Mouse (Mus musculus) frontal cortex, adult (tissue): ENCODE measurements around the gene Ugt1a9.
"Not testable (repeated sequence)": the region's sequence is repeated elsewhere in the genome, so short reads cannot be mapped to it uniquely, and the experiment has no call there.

ENCODE experiments used
- ATAC-seq: cut with Nextera tagmentation; 2 replicates; pipeline ENCODE4 v1.9.2; 2017; ENCODE audit warnings: mild to moderate bottlenecking, moderate library complexity, mixed read lengths; ENCODE audit not compliant: low TSS enrichment

Gene Ugt1a9

DNA sequence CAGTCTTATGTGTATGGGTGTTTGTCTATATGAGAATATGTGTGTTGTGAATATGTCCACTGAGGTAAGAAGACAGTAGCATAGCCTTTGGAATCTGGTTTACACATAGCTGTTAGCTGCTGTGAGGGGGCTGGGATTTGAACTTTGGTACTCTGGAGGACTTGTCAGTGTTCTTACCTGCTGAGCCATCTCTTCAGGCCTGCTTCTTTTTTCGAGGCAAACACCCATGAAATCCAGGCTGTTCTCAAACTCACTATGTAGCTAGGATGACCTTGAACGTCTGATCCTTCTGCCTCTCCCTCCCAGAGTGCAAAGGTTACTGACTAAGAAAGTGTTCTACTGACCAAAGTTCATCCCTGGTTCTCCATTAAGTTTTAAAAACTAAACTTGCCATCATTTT, 35.1 kb downstream of the Ugt1a9 start:
- ATAC-seq, result no peak

DNA sequence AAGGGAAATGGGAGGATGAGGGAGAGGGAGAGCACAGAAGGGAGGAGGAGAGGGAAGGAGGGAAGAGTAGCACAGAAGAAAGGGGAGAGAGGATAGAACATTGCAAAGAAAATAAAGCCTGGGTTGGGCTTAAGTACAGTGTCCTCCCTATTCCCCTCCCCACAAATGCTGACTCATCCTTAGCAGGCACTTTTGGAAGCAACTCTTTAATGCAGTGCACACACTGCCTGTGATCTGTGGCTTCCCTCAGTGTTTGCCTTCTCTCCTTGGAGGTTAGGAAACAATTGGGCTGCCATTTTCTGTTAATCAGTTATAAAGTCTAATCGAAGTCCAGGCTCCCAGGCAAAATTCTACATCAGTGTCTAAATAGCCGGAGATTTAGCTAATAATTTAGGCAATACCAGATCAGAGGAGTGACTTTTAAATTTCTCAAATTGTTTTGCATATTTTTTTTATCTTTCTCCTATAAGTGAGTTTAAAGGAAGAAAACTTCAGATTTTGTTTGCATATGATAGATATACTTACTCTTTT, 38.5 kb downstream of the Ugt1a9 start:
- not testable (repeated sequence) for ATAC-seq

DNA sequence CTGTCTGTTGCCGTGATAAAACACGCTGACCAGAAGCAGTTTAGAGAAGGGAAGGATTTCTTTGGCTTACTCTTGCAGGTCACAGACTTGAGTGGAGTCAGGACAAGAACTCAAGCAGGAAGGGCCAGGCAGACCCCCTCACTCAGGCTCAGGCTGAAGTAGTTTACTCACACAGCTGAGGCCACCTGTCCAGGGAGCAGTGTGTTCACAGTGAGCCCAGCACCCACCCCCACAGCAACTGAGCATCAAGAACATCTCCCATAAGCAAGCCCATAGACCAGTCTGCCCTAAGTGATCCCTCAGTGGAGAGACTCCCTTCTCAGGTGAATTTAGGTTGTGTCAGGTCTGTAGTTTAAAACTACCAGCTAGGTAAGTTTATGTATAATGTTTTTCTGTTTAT, 39.0 kb downstream of the Ugt1a9 start:
- not testable (repeated sequence) for ATAC-seq

DNA sequence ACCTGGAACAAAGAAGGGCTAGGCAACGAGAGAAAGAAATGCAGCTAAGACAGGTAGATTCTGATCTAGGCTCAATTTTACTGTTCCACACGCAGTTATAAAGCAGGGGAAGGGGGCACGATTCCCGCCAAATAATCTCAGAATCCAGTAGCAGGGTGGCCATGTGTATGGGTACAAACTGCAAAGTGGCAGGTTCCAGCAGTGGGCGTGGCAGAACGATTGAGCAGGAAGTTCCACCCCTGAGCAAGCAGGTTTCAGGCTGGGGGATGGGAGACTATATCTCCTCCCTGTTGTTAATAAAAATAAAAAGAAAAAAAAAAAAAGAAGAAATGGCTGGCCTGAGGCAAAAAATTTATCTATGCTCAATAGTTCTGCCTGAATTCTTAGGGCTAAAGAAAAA, 42.2 kb downstream of the Ugt1a9 start:
- ATAC-seq, result not testable (repeated sequence)

DNA sequence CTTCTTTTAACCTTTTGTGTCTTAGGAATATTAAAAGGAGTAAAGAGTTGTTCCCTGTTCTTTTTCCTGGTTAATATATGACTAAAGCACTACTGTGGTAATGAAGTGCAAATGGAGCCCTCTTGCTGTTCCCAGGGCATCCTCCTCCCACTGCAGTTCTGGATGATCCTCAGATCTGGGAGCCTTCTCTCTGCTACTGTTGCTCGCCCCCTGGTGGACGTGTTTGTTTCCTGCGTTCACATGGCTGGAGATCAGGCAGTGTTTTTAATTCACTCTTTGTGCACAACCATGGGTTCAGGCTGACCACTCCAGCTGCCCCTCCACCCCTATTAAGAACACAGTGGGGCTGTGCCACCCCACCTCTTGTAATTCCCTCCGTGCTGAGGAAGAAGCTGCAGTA, 50.0 kb downstream of the Ugt1a9 start:
- ATAC-seq, result peak; percentile 84

DNA sequence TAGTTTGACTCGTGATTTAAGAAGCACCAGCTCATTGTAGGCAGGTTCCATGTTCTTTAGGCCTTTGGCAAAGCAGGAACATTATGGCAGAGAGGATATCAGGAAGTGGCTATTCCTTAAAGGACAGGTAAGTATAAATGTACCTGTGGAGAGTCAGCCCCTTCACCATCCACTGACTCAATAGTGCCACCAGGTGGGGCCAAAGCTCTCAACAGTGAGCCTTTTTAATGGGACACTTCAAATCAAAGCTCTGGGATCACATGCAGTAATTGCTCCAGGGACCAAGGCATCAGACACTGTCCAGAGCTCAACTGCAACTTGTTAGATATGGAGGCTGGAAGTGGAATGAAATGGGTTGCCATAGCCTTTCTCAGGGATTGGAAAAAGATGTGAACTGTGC, 50.9 kb downstream of the Ugt1a9 start:
- not testable (repeated sequence) for ATAC-seq

DNA sequence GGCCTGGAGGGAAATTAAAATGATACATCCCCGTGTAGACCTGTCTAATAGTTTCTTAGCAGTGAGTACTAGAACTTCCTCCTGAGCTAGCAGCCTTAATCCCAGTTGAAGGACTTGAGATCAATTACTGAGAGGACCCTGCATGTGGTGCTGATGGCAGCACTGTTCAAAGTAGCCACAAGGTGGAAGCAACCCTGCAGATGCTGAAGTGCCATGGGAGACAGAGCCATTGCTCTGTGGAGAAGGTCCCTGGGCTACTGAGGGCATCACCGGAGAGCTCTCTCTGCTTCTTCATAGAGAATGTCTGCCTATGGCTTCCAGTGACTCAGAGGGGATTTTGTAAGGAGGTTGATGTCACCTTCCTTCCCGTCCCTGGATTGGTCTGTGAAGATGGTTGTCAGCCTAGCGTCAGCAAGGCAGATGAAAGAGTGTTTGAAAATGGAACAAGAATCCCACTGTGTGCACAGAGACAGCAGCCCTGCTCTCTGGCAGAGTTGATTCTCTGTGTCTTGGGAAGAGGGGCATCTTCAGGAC, 55.3 kb downstream of the Ugt1a9 start:
- ATAC-seq, result not testable (repeated sequence)

DNA sequence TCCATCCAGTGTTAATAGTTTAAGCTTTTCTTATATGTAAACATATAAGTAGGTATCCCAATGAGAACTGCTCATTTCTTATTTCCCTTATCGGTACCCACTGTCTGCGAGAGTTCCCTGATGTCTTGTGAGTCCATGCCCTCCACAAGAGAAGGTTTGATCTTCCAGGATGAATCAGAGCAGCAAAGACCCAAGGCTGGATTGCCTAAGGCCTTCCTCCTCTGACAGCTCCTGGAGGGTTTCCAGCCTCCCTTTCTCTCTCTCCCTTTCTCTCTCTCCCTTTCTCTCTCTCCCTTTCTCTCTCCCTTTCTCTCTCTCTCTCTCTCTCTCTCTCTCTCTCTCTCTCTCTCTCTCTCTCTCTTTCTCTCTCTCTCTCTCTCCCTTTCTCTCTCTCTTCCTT, 58.5 kb downstream of the Ugt1a9 start:
- ATAC-seq, result not testable (repeated sequence)

DNA sequence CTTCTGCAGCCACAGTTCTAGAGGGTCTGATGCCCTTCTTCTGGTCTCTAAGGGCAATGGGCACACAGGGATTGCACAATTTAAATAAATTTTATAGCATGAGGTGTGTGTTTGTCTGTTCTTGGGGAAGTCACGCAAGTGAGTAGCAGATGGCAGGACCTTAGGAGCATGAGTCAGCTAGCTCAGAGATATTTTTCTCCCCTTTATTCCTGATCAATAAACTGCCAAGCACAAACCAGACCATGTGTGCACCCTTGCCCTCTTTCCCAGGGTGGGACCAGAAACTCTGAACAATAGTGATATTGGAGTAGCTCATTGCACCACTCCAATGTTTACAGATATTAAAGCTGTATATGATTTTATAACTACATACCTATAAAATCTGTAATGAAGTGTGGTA, 59.6 kb downstream of the Ugt1a9 start:
- not testable (repeated sequence) for ATAC-seq

DNA sequence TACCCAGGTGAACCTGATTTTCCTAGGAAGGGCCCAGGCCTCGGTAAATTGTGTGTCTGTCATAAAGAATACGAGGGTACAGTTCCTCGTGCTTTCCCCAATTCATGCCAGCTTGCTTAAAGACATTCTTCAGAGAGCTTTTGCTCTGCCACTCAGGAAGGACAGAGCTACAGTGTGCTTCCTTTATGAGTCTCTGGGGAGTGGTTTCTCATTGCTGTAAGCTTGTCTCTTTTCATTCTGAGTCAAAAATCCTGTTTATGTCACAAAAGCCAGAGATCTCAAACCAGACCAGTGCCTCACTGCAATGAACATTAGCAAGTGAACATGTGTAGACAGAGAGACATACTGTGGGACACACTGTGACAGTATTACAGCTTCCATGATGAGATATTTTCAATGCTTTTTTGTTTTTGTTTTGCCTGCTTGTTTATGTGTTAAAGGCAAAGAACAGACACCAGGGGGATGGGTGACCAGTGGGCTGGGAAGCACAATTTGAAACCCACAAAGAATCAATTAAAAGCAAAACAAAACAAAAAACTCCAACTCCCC, 63.4 kb downstream of the Ugt1a9 start:
- ATAC-seq, result no peak

DNA sequence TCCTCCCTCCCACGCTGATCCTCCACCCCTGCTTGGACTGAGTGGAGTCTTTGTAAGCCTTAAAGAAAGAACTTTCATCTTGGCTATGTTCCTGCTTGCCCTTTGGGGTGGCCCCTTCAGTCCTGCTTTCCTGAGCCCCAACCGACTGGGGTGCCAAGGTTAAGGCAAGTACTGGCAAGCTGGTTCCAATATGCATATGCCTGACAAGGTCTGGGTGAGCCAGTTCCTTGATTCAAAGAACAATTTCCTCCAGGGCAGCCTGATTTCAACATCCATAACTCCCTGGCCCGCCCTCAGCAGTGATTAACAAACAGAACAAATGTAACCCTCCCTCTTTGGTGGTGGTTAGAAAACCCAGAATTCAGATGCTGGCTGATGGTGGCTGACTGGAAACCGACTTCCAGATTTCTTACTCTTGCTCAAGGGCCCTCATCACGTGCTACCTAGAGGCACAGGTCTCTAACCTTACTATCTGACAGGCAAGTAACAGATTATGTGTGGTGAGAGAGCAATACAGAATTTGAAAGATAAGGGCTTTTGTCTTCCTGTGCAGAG, 63.9 kb downstream of the Ugt1a9 start, which contains the start of gene Ugt1a6a:
Gene Ugt1a6a, plus strand, starts transcription at position 353 of the 555 bp plus-strand sequence.
- not testable (repeated sequence) for ATAC-seq

DNA sequence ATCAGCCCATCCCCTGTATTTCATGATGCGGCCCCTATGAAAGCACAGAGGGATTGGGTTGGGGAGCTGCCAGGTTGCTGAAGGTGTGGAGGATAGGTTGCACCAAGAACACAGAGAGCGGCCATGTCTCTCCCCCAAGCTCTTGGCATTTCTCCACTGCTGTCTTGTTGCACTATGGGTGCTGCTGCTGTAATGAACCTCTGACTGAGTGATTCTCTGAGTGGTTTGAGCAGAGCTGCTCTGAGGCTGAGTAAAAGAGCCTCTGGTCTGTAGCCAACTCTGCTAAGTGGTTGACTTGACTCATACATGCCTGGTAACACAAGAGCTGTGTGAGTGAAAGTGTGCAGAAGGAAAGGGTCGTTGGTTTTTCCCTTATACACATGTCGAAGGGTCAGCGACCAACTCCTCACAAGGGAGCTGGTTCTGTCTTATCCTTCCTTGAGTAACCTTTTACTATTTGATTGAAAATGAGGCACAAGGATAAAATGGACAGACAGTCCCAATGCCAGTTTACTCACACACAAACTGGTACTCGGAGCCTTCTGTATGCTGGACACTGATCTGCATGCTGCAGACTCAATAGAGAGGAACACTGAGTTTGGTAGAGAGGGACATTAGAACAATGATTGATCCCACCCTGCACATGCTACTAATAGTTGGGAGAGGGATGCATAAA, 64.8 kb downstream of the Ugt1a9 start:
- ATAC-seq, result not testable (repeated sequence)

DNA sequence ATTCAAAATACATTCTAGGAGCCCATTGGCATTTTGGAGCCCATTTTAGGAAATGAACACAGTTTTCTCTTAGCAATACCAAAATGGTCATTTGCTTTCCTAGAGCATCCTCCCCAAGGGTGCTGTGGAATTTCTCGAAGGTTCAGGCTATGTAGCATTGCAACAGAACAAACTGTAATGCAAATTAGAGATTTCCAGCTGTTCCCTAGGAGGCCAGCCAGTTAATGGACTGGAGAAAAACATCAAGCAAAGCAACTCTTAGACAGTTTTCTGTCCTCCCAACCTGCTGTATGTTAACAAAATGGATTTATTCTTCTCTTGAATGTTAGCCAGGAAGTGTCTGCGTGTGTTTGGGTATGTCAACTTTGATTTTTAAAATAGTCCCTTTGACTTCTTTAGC, 66.0 kb downstream of the Ugt1a9 start:
- ATAC-seq, result no peak

DNA sequence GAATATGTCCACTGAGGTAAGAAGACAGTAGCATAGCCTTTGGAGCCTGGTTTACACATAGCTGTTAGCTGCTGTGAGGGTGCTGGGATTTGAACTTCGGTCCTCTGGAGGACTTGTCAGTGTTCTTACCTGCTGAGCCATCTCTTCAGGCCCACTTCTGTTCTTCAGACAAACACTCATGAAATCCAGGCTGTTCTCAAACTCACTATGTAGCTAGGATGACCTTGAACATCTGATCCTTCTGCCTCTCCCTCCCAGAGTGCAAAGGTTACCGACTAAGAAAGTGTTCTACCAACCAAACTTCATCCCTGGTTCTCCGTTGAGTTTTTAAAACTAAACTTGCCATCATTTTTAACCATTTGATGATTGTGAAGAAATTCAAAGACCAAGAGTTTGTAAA, 66.7 kb downstream of the Ugt1a9 start:
- ATAC-seq, result no peak

DNA sequence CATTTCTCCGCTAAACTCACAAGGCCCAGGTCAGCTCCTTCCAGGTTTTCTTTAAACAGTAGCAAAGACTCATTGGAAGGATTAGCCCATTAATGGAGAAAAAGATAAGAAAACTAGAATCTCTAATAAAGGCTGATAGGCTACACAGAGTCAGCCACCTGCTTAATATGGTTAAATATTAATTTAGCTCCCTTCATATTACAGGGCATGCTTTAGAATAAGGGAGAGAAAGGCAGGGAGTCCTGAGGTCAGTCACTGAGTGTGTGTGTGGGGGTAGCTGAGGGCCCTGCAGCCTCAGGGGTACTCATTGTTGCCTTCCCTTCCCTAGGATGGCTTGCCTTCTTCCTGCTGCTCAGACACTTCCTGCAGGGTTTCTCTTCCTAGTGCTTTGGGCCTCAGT, 67.5 kb downstream of the Ugt1a9 start:
- ATAC-seq, result no peak

DNA sequence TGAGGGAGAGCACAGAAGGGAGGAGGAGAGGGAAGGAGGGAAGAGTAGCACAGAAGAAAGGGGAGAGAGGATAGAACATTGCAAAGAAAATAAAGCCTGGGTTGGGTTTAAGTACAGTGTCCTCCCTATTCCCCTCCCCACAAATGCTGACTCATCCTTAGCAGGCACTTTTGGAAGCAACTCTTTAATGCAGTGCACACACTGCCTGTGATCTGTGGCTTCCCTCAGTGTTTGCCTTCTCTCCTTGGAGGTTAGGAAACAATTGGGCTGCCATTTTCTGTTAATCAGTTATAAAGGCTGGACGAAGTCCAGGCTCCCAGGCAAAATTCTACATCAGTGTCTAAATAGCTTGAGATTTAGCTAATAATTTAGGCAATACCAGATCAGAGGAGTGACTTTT, 69.9 kb downstream of the Ugt1a9 start:
- ATAC-seq, result not testable (repeated sequence)

DNA sequence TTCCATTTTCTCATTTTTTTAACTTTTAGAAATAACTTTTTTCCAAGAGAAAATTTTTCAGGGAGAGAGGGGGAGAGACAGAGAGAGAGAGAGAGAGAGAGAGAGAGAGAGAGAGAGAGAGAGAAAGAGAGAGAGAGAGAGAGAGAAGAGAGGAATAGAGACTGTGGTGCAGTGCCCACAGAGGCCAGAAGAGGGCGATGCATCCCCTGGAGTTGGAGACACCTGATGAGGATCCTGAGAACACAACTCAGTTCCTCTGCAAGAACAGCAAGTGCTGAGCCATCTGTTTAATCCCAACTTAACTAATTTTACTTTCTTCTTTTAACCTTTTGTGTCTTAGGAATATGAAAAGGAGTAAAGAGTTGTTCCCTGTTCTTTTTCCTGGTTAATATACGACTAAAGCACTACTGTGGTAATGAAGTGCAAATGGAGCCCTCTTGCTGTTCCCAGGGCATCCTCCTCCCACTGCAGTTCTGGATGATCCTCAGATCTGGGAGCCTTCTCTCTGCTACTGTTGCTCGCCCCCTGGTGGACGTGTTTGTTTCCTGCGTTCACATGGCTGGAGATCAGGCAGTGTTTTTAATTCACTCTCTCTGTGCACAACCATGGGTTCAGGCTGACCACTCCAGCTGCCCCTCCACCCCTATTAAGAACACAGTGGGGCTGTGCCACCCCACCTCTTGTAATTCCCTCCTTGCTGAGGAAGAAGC, 73.5 kb downstream of the Ugt1a9 start:
- ATAC-seq, result peak; percentile 81

DNA sequence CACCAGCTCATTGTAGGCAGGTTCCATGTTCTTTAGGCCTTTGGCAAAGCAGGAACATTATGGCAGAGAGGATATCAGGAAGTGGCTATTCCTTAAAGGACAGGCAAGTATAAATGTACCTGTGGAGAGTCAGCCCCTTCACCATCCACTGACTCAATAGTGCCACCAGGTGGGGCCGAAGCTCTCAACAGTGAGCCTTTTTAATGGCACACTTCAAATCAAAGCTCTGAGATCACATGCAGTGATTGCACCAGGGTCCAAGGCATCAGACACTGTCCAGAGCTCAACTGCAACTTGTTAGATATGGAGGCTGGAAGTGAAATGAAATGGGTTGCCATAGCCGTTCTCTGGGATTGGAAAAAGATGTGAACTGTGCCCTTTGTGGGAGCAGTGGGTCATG, 74.7 kb downstream of the Ugt1a9 start:
- ATAC-seq, result not testable (repeated sequence)

DNA sequence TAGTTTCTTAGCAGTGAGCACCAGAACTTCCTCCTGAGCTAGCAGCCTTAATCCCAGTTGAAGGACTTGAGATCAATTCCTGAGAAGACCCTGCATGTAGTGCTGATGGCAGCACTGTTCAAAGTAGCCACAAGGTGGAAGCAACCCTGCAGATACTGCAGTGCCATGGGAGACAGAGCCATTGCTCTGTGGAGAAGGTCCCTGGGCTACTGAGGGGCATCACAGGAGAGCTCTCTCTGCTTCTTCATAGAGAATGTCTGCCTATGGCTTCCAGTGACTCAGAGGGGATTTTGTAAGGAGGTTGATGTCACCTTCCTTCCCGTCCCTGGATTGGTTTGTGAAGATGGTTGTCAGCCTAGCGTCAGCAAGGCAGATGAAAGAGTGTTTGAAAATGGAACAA, 79.5 kb downstream of the Ugt1a9 start:
- ATAC-seq, result not testable (repeated sequence)

DNA sequence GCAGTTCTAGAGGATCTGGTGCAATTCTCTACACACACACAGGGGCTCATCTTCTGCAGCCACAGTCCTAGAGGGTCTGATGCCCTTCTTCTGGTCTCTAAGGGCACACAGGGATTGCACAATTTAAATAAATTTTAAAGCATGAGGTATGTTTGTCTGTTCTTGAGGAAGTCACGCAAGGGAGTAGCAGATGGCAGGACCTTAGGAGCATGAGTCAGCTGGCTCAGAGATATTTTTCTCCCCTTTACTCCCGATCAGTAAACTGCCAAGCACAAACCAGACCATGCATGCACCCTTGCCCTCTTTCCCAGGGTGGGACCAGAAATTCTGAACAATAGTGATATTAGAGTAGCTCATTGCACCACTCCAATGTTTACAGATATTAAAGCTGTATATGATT, 87.8 kb downstream of the Ugt1a9 start:
- ATAC-seq, result no peak

DNA sequence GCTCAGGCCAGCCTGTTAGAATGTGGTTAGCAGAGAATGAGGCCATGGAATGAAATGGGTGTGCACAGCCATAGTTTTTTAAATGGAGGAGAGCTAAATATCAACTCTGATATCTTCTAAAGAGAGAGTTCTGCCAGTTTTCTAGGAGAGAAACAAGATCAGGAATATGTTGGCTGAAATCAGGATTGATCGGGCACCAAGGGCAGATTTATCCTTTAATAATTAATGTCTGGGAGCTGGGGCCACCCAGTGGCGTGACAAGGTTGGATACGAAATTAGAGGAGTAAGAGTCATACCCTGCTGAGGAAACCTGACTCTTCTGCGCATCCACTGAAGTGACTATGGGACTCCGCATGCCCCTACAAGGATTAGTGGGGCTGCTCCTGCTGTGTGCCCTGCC, 95.1 kb downstream of the Ugt1a9 start, which contains the start of gene Ugt1a5:
Gene Ugt1a5, plus strand, starts transcription at position 302 of the 400 bp plus-strand sequence.
- no peak for ATAC-seq

DNA sequence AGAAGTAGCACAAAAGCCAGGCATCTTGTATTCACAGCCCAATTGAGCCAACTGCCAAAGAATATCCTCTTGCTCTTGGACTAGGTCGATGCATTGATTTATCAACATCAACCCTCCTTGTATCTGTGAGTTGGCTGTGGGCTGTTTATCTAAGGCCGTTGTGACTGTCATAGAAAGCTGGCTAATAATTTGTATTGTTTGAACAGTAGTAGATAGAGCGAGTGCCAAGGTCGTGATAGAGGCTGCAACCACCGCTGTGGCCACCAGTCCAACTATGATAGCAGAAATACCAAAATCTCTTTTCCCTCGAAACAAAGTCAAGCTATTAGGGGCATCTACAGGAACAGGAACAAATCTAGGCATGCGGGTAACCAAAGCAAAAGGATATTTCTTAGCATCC, 101.6 kb downstream of the Ugt1a9 start:
- not testable (repeated sequence) for ATAC-seq
